Mouse (Mus musculus): ENCODE data around the gene Nanos3.

Nanos3 gene

DNA sequence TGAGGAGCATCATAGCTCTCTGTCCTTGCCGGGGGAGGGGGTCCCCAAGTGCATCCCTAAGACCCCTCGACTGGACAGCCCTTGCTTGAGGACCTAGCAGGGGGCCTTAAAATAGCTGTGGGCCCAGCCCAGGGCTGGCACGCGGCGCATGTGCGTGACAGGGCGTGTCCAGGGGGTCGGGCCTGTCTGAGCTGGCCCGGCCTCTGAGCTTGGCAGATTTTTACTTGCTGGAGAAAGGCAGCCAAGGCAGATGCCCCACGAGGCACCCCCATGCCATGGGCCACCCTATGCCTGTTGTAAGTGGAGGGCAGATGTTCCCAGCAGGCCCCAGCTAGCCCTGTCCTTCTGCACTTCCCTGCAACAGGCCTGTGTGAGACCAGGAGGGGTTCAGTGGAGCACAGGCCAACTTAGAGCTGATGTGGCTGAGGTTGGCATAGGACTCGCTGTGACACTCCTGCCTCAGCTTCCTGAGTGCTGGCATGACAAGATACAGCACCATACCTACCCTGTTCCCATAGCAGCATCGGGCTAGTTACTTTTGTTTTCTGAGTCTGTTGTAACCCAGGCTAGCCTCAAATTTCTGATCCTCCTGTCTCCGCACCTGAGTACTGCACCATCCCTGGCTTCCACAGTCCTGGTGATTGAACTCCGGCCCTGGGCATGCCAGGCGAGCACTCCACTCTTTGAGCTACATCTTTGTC, 16.7 kb upstream of the Nanos3 start:
- peak in 1 of 2 experiments; percentile 43 for DNase-seq (ENCODE audit: low spot score in 2 of 2)

DNA sequence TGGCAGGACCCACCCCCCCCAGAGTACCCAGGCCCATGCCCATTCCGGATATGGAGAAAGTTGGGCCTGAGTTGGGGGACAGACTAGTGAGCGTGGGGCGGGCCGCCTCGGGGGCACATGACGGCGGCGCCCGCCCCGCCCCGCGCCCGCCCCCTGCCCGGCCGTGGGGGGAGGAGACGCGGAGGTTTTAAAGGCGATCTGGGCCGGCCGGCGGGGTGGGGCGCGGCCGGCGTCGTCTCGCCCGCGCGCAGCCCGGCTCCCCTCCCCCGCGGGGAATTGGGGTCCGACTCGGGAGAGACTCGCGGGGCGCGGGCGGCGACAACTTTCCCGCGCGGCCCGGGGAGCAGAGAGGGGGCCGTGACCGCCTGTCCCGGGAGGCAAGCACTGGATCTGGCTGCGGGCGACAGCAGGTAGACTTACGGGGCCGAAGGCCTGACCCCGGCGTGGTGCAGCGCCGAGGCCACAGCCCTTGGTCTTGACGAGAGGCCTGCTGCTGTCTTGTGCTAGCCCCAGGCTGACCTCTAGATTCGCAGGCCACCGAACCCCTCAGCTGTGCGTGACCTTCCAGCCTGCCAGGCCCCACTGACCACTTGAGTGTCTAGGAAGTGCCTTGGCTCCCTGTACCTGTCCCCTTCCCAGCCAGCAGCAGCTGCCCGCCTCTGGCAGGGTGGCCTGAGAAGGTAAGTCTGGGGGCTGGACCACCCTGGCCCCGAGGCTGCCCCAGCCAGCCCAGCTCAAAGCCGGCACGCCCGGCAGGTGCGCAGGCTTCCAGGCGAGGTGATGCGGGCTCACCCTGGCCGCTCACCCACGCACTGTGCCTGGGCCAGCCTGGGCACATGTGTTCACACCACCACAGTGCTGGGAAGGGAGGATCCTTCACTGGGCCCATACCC, 15.9 kb upstream of the Nanos3 start:
- no peak for DNase-seq (ENCODE audit: low spot score in 2 of 2)

DNA sequence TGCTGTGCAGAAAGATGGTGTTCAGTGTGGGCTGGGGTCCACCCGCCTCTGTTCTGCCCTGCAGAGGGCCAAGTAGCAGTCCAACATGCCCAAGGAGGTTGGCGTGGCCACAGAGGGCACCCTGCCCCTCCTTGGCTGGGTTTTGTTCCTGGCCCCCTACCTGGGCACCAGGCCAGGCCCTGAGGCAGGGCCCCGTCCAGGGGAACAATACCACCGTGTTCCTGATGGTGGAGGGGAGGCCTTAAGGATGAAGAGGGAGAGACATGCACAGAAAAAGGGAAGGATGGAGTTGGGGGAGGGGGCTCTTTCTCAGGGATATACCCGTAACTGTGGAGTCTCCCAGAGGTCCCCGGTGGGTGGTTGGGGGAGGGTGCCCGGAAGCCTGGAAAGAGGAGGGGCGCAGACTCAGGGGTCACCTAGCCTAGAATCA, 15.1 kb upstream of the Nanos3 start:
- no peak for DNase-seq (ENCODE audit: low spot score in 2 of 2)

DNA sequence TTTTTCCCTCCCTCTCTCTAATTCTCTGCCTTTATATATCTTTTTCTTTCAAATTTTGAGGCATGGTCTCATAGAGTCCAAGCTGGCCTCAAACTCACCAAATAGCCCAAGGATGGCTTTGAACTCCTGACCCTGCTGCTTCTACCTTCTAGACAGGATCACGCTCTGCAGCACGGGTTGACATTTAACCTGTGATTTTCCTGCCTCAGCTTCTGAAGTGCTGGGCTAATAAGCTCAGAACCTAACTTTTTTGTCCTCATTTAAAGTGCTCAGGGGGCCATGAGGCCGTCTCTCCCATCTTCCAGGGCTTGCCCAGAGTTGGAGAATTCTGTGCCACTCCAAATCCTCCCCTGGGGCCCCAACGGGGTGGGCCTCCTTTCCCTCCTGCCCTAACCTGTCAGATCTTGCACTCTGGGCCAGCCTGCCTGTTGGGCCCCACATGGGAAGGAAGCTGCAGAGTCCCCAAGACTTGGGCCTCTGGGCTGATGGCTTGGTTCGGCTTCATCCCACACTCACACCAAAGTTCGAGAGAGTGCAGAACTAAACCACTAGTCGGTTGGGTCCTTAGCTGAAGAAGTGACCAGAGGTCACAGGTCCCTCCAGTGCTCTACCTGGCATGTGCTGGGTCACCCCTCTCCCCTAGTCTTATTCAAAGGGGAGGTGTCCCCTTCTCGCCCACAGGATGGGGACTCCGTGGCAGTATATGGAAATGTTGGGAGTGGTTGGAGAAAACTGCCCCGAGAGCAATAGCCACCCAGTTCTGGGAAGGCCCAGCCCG, 14.5 kb upstream of the Nanos3 start:
- no peak for DNase-seq (ENCODE audit: low spot score in 2 of 2)

DNA sequence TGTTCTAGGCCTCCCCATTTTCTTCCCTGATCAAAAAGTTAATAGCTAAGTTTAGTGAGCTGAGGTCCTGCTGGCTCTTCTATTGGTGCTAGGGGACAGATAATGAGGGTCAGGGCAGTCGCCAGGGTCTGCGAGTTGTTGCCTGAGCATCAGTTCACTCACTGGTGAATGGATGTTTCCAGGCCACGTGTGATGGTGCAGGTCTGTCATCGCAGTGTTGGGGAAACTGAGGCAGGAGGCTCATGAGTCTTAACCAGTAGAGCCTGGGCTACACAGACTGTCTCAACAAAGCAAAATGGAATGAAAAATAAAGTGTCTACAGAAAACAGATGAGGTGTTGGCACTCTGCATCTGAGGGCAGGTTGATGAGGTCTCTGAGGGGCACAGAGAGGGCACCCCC, 13.9 kb upstream of the Nanos3 start:
- no peak for DNase-seq (ENCODE audit: low spot score in 2 of 2)

DNA sequence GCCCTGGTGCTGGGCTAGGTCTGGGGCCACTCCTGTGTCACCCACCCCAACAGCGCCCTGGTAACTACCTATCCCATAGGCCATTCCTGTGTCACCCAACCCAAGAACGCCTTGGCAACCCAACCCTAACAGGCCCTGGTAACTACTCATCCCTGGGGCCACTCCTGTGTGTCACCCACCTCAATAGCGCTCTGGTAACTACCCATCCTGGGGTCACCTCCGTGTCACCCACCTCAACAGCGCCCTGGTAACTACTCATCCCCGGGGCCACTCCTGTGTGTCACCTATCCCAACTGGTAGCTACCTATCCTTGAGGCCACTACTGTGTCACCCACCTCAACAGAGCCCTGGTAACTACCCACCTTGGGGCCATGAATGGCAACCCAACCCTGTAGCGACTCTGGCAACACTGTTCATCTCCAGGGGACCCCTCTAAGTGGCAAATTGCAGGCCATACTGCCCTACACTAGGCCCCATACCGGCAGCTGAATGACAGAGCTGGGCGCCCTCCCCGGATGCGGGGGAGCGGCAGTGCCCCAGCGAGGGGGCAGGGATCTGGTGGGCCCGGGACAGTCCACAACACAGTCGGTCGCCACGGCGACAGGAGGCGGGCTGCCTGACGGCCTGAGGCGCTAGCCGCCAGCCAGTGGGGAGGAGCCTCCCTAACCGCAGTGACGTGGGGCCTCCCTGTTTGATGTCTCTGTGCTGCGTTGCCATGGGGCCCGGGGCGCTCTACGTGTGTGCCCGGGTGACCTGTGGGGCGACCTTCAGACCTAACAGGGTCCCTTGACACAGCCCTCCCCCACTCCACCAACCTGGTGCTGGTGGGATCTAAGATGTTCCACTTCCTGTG, 13.1 kb upstream of the Nanos3 start:
- DNase-seq (ENCODE audit: low spot score in 2 of 2), result peak; percentile 73 to 78

DNA sequence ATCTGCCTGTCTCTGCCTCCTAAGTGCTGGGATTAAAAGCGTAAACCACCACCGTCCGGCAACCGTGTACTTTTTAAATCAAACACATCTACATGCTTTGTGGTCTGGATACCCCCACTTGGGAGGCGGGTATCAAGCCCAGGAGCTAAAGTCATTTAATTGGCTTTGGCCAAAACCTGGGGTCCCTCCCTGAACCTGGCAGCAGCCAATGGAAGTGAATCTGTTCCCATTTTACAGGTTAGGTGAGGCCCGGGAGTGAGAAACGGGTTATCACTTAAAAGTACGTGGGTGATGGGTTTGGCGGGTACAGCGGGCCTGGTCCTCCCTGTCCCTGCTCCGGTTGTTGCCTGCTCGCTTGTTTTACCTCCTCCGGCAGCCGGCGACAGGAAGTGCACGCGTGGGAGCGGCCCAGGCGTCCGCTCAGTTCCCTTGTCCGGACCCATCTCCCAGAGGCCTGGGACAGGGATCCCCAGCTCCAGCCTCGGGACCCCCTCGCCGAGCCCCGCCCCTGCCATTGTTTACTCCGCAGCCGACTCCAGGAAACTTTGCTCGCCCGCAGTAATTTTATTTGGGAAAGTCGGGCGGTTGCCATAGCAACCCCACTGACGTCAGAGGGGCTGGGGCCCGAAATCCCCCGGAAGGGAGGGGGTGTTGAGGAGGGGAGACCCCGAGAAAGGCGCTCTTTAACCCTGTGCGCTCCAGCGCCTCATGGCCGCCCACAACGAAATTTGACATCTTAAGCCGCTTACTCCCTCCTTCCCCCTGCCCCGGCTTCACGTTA, 12.3 kb upstream of the Nanos3 start:
- peak; percentile 68 for DNase-seq (ENCODE audit: low spot score in 2 of 2)

DNA sequence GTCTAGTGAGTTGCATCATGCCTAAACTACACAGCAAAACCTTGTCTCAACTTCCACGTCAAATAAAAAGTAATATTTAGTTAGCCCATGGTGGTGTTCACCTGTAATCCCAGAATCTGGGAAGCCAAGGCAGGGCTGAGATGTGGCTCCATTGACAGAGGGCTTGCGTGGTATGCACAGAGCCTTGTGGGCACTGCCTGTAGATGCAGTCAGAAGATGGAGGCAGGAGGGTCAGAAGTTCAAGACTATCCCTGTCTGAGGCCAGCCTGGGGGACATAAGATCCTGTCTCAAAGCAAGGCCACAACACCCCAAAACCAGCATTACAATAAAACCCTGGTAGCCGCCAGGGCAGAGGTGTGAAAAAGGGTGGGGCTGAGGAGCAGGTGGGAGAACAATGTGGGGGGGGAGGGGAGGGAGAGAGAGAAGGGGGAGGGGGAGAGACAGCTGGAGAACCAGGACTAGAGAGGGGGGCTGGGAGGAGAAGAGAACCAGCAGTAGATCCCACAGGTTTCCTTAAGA, 9.3 kb upstream of the Nanos3 start:
- no peak for DNase-seq (ENCODE audit: low spot score in 2 of 2)

DNA sequence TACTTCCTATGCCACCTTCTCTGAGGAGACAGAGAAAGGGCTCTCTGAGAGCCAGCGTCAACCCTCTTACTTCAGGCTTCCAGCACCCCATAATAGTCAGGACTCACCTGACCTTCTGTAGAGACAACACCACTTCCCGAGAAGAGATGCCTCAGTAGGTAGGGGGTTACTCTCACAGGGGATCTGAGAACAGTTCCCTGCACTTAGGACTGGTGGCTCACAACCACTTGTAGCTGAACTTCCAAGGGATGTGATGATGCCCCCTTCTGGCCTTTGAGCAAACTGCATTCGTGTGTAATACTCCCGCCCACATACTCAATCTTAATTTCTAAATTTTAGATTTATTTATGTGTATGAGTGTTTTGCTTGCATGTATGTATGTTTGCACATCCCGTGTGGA, 8.5 kb upstream of the Nanos3 start:
- no peak for DNase-seq (ENCODE audit: low spot score in 2 of 2)

DNA sequence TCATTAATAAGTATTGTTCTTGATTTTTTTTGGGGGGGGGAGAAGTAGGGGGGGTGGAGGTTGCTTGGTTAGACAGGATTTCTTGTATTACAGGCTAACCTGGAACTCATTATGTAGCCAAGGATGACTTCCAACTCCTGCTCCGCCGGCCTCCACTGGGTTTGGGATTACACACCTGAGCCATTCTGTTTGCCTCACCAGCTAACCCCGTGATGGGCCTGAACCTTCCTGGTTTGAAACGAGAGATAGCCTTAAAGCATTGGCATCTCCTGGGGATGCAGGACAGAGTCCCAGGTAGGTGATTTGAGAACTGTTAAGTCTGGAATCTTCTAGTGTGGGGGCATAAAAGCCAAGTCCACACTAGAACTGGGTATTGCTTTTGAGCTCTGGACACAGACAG, 8.1 kb upstream of the Nanos3 start:
- DNase-seq (ENCODE audit: low spot score in 2 of 2), result no peak

DNA sequence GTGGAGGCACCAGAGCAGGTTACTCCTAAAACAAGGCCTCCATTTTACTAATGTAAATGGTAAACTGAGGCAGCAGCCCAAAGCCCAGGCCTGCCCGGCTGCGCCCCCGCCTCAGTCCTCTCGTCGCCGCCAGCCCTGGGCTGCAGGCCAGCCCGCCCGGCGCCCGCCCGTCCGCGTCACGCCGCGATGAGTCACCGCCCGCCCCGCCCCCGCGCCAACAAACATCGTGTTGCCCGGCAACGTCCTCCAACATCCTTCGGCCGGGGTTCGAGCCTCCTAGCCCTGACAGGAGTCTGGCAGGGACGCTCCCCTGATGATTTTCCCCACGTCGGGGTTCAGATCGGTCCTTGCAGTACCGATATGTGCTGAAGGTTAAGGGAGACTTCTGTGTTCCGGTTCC, 7.5 kb upstream of the Nanos3 start:
- peak in 1 of 2 experiments; percentile 49 for DNase-seq (ENCODE audit: low spot score in 2 of 2)

DNA sequence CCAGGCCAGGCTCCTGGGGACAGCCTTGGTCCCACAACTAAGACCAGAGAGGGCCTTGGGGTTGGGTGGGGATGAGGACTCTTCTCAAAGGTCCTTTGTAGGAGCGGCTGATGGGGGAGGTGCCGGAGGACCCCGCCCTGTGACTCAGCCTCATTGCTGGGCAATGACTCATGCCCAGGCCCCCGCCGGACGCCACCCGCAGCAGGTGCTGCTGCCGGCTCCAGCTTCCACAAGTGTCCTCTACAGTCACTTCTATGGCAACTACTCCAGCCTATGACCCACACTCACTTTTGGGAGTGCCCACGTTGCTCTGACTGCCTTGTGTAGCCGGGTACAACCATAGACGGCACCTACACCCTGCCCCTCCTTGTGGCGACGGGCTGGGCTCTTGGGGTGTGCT, 7.0 kb upstream of the Nanos3 start:
- no peak for DNase-seq (ENCODE audit: low spot score in 2 of 2)

DNA sequence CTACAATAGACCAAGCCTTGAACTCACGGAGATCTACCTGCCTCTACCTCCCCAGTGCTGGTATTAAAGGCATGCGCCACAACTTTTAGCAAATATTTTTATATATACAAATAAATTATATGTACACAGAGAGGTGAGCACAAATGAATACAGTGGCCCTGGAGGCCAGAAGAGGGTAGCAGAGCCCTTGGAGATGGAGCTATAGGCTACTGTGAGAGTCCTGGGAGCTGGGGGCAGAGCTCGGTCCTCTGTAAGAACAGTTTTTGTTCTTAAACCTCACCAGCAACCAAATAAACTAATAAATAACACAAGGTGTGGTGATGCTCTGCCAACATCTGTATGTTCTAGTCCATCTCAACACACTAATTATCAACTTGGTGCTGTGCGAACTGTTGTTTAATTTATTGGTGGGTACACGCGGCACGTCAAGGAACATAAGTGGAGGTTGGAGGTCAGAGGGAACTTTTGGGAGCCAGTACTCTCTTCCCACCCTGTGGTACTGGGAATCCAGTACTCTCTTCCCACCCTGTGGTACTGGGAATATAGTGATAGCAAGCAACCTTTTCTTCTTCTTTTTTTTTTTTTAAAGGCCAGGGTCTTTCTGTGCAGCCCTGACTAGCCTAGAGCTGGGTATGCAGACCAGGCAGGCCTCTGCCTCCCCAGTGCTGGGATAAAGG, 5.3 kb upstream of the Nanos3 start:
- no peak for DNase-seq (ENCODE audit: low spot score in 2 of 2)

DNA sequence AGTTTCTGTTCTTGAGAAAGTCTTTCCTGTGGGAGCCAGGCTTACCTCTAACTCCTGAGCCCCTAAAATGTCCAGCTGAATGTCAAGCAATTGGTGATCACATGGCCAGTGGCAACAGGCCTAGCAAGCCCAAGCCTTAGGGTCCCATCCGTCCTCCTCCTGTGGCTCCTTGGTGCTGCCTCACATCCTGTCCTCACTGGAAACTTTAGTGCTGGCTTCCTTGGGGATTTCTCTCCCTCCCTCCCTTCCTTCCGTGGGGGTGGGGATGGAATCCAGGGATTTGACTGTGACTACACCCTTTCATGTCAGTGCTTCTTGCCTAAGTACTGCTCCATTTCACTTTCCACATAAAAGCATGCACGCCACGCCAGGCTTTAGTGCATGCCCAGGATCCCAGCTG, 4.6 kb upstream of the Nanos3 start:
- no peak for DNase-seq (ENCODE audit: low spot score in 2 of 2)

DNA sequence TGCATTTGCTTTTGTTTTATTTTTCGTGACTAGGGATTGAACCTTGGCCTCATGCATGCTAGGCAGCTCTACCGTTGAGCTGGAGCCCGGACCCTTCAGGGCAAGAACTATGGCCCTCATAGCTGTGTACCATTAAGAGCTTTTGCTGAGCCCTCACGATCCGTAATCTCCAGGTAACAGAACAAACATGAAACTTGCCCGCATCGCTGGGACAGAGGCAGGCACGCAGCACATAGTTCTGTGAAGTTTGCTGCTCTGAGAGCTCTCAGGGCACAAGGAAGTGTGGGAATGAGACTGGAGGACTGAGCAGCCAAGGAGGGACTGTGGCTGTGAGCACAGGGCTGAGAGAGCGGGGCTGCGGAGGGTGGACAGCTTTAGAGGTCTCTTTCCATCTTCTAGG, 3.7 kb upstream of the Nanos3 start:
- DNase-seq (ENCODE audit: low spot score in 2 of 2), result no peak

DNA sequence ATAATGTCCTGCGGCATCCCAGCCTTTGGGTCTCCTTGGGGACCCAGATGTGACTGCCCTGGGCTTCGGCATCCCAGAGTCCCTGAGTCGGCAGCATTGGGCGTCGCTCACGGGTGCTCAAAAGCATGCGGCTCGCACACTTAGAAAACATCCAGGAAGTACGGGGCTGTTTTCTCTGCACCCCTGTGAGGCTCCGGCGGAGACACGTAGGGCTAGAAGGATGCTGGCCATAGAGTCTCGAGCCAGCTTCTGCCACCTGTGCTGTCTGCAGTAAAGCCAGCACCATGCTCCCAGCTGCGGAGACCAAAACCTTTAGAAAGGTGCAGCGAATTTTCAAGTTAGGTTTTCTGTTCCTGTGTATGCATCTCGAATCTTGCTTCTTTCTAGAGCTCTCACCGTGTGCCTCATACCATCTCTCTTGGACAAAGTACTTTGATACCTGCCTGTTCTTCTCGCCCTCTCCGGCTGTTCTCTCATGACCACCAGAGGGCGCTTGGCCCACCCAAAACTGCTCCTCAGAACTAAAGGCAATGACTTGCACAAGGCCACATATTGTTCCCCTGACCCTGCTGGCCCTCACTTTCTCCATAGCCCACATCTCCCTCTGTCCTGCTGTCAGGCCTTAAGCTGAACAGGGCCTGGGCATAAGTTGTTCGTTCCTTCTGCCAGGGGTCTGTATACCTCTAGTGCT, 2.2 kb upstream of the Nanos3 start:
- DNase-seq (ENCODE audit: low spot score in 2 of 2), result no peak

DNA sequence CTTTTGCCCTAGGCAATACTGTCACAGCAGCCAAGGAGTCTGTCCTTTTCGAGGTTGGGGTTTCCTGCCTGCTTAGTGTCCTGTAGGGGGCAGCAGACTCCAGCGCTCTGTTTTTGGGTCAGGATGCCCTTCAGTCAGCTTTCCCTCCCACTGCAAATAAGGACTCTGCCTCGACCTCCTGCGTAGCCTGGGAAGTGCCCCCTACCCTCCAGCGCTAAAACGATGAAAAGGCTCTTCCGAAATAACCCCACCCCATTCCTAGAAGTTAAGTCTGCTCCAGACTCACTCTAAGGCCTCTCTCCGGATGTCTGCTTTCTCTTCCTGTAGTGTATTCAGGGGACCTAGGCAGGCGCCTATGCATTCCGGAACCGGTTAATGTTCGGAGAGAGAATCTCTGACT, 1.5 kb upstream of the Nanos3 start:
- peak in 1 of 2 experiments; percentile 63 for DNase-seq (ENCODE audit: low spot score in 2 of 2)

DNA sequence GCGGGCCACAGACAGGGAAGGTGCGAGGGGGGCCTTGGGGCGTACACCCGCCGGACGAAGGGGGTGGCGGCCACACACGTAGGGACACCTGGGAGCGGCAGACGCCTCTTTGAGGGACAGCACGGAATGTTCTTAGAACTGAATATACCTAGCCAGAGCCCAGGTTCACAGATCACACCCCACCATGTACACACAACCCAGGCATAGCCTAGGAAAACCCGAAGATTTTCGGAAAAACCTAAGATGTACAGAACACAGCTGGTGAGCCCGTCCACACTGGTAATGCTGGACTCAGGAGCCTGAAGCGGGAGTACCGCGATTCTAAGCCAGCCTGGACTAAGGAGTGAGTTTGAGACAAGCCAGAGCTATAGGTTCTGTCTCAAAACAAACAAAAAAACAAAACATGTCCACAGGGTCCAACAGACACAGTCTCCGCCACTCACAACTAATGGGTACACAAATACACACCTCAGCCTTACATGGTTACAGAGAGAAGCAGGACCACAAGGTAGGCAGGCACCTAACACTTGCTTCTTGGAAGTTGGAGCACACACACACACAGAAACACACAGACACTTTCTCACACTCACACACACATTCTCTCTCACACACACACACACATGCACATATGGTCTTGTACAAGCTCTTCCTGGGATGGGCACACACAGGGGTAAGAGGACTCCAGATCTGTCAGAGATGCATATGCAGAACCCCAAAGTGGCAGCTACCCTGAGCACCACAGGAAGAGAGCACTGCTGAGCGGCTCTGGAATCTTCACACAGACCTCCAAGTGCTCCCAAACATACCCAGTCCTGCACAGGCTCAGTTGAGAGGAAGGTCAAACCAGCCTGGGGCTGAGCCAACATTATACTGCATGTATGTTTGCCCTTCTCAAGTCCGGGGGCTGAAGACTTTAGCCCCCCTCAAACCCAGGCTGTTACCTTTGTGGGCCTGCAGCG, 653 bp downstream of the Nanos3 start:
- DNase-seq (ENCODE audit: low spot score in 2 of 2), result no peak

Measured in frontal cortex, postnatal 14 days (tissue).